Mouse (Mus musculus): ENCODE measurements around the gene Olfr665. TPM values are rescaled to one million over a fixed set of nuclear protein-coding genes. Genes with fewer than 3 reads are reported as not detected.
"Not testable (repeated sequence)": the region's sequence is repeated elsewhere in the genome, so short reads cannot be mapped to it uniquely, and the experiment has no call there.

Olfr665 gene
- not detected in 2 replicates for polyA plus RNA-seq (2012; rRNA removed)

DNA sequence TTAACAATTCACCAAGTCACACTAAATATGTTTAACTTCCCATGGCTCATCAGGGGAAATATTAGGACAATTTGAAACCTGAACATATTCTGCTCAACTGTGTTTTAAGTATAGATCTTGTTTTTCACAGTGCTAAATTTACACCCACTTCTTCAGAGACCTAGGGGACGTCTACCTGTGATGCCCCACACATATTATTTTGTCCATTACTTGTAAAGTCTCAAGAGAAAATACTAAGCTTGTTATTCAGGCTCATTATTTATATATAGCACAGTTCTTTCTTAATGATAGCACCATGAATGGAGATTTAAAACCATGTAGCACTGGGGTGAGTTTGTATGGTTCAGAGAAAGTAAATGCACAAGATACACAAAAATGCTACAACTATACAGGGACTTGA, at the start of gene Olfr665:
Olfr665 (plus strand) TSS at position 301 of the 400 bp plus-strand sequence.
- Histone ChIP-seq H3K4me1 (ENCODE audit: control insufficient read depth, insufficient read depth, low read length) (no peaks in the 10 kb centered on the region), H3K36me3 (ENCODE audit: control insufficient read depth, insufficient read depth, low read length) (no peaks in the 10 kb centered on the region), H3K27me3 (ENCODE audit: control insufficient read depth, insufficient read depth, low read length) (no peaks in the 10 kb centered on the region), H3K27ac (ENCODE audit: control insufficient read depth, insufficient read depth, low read depth, low read length) (no peak within 1 kb of the TSS), H3K4me3 (ENCODE audit: control insufficient read depth, low read depth, low read length) (no peak within 1 kb of the TSS)
- TF ChIP-seq POLR2A (IDR thresholded peaks at IDR 0.05; ENCODE audit: control insufficient read depth, low read depth, low read length) (no peak), CTCF (IDR thresholded peaks at IDR 0.05; ENCODE audit: control insufficient read depth, insufficient read depth, insufficient replicate concordance, low read depth, low read length) (no peak)

DNA sequence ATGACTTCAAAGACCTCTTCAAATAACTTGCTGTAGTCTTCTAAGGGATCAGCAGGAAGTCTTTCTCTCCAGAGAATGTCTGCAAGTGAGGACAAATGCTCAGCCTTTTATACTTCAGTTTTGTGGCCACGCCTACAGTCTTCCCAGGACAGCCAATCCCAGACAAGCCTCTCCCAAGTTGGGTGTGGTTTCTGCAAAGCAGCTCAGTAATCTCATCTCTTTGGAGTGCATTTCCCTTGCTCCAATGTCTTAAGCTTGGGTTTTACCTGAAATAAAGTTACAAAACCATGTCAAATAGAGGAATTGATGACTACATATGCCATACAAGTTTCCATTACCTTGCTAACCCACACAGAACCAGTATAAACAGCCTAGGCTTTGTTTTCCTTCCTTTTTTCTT, 35.3 kb upstream of the Olfr665 start, which contains the start of gene Usp17lb:
Usp17lb (minus strand) TSS at position 101 of the 400 bp plus-strand sequence.
- no peaks in the 10 kb centered on the region for H3K4me1 ChIP-seq (ENCODE audit: control insufficient read depth, insufficient read depth, low read length)
- no peaks in the 10 kb centered on the region for H3K36me3 ChIP-seq (ENCODE audit: control insufficient read depth, insufficient read depth, low read length)
- H3K27me3 ChIP-seq (ENCODE audit: control insufficient read depth, insufficient read depth, low read length): no peaks in the 10 kb centered on the region
- no peak within 1 kb of the TSS for H3K27ac ChIP-seq (ENCODE audit: control insufficient read depth, insufficient read depth, low read depth, low read length)
- no peak within 1 kb of the TSS for H3K4me3 ChIP-seq (ENCODE audit: control insufficient read depth, low read depth, low read length)
- TF ChIP-seq CTCF (IDR thresholded peaks at IDR 0.05; ENCODE audit: control insufficient read depth, insufficient read depth, insufficient replicate concordance, low read depth, low read length): no peak
- no peak for TF ChIP-seq POLR2A (IDR thresholded peaks at IDR 0.05; ENCODE audit: control insufficient read depth, low read depth, low read length)

DNA sequence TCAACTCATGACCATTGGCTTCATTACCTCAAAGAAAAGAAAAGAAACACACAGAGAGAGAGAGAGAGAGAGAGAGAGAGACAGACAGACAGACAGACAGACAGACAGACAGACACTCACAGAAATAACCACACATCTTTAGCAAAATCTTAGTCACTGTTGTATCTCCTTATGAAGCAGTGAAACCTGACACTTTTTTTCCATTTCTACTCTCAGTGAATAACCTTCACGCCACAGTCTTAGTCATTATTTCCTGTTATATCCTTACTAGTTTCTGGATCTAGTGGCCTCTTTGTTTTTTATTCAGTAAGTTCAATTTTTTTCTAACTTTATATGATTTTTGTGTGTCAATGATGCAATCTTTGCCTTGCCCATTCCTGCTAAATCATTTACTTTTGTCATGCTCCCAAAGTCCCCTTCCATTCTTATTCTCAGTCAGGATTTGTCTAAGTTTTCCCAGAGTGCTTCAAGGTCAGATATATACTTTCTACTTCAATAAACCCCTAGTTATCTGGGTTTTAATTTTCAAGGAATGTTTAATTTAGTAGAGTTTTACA, 34.0 kb upstream of the Olfr665 start:
- Histone ChIP-seq H3K4me1 (ENCODE audit: control insufficient read depth, insufficient read depth, low read length) (no peaks in the 10 kb centered on the region), H3K27me3 (ENCODE audit: control insufficient read depth, insufficient read depth, low read length) (no peaks in the 10 kb centered on the region), H3K4me3 (ENCODE audit: control insufficient read depth, low read depth, low read length) (no peak overlapping the region), H3K27ac (ENCODE audit: control insufficient read depth, insufficient read depth, low read depth, low read length) (no peak overlapping the region), H3K36me3 (ENCODE audit: control insufficient read depth, insufficient read depth, low read length) (no peaks in the 10 kb centered on the region)
- TF ChIP-seq CTCF (IDR thresholded peaks at IDR 0.05; ENCODE audit: control insufficient read depth, insufficient read depth, insufficient replicate concordance, low read depth, low read length): no peak

DNA sequence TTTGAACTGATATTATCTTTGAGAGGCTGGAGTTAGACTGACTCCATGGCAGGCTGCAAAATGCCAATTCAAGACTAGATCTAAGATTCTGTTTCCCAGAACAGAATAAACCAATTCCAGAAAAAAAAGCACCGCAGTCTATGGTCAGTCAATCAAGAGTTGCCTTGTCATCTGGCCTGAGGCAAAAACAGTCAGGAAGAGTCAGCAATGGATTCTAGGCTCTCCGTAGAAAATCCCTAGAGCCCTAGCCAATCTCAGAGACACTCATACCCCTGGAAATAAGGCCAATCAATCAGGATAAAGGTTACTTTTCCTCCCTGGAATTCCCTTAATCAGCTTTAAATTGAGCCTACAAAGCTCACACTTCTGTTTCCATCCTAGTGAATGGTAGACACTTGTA, 26.3 kb upstream of the Olfr665 start:
- H3K27ac ChIP-seq (ENCODE audit: control insufficient read depth, insufficient read depth, low read depth, low read length); H3K27me3 ChIP-seq (ENCODE audit: control insufficient read depth, insufficient read depth, low read length): not testable (repeated sequence)

DNA sequence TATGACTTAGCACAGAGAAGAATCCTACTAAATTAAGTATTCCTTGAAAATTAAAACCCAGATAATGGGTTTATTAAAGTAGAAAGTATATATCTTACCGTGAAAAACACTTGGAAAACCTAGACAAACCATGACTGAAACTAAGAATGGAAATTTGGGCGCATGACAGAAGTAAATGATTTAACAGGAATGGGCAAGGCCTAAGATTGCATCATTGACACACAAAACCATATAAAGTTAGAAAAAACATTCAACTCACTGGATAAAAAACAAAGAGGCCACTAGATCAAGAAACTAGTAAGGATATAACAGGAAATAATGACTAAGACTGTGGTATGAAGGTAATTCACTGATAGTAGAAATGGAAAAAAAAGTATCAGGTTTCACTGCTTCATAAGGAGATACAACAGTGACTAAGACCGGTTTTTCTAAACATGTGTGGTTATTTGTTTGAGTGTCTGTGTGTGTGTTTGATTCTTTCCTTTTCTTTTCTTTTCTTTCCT, 22.5 kb upstream of the Olfr665 start:
- no peak overlapping the region for H3K27ac ChIP-seq (ENCODE audit: control insufficient read depth, insufficient read depth, low read depth, low read length)
- H3K36me3 ChIP-seq (ENCODE audit: control insufficient read depth, insufficient read depth, low read length): no peaks in the 10 kb centered on the region
- no peaks in the 10 kb centered on the region for H3K4me1 ChIP-seq (ENCODE audit: control insufficient read depth, insufficient read depth, low read length)
- H3K4me3 ChIP-seq (ENCODE audit: control insufficient read depth, low read depth, low read length): no peak overlapping the region
- TF ChIP-seq POLR2A (IDR thresholded peaks at IDR 0.05; ENCODE audit: control insufficient read depth, low read depth, low read length) (no peak), CTCF (IDR thresholded peaks at IDR 0.05; ENCODE audit: control insufficient read depth, insufficient read depth, insufficient replicate concordance, low read depth, low read length) (no peak)
- H3K27me3 ChIP-seq (ENCODE audit: control insufficient read depth, insufficient read depth, low read length): no peaks in the 10 kb centered on the region

More for the DNA sequence above, 26.3 kb upstream of the Olfr665 start:
- H3K4me3 ChIP-seq (ENCODE audit: control insufficient read depth, low read depth, low read length); H3K36me3 ChIP-seq (ENCODE audit: control insufficient read depth, insufficient read depth, low read length); H3K4me1 ChIP-seq (ENCODE audit: control insufficient read depth, insufficient read depth, low read length): not testable (repeated sequence)

DNA sequence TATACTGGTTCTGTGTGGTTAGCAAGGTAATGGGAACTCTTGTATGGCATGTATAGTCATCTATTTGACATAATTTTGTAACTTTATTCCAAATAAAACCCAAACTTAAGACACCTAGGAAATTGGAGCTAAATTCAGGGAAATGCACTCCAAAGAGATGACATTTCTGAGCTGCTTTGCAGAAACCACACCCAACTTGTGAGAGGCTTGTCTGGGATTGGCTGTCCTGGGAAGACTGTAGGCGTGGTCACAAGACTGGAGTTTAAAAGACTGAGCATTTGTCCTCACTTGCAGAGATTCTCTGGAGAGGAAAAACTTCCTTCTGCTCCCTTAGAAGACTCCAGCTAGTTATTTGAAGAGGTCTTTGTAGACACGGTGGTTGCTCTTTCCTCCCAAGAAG, 21.1 kb upstream of the Olfr665 start, which contains the start of gene Usp17la:
Usp17la (plus strand) TSS at position 301 of the 400 bp plus-strand sequence.
- not testable (repeated sequence) for H3K4me3 ChIP-seq (ENCODE audit: control insufficient read depth, low read depth, low read length); H3K27ac ChIP-seq (ENCODE audit: control insufficient read depth, insufficient read depth, low read depth, low read length); H3K4me1 ChIP-seq (ENCODE audit: control insufficient read depth, insufficient read depth, low read length); H3K27me3 ChIP-seq (ENCODE audit: control insufficient read depth, insufficient read depth, low read length); H3K36me3 ChIP-seq (ENCODE audit: control insufficient read depth, insufficient read depth, low read length)

DNA sequence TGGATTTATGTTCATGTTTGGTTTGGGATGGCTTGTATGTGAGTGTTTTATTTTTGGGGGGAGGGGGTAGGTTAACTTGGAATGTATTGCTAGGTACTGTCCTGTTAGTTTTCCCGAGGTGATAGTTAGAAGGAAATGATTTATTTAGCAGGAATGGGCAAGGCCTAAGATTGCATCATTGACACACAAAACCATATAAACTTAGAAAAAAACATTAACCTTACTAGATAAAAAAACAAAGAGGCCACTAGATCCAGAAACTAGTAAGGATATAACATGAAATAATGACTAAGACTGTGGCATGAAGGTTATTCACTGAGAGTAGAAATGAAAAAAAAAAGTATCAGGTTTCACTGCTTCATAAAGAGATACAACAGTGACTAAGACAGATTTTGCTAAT, 20.1 kb upstream of the Olfr665 start:
- no peaks in the 10 kb centered on the region for H3K4me1 ChIP-seq (ENCODE audit: control insufficient read depth, insufficient read depth, low read length)
- H3K36me3 ChIP-seq (ENCODE audit: control insufficient read depth, insufficient read depth, low read length): no peaks in the 10 kb centered on the region
- H3K27me3 ChIP-seq (ENCODE audit: control insufficient read depth, insufficient read depth, low read length): no peaks in the 10 kb centered on the region
- TF ChIP-seq POLR2A (IDR thresholded peaks at IDR 0.05; ENCODE audit: control insufficient read depth, low read depth, low read length) (no peak), CTCF (IDR thresholded peaks at IDR 0.05; ENCODE audit: control insufficient read depth, insufficient read depth, insufficient replicate concordance, low read depth, low read length) (no peak)
- H3K4me3 ChIP-seq (ENCODE audit: control insufficient read depth, low read depth, low read length): no peak overlapping the region
- no peak overlapping the region for H3K27ac ChIP-seq (ENCODE audit: control insufficient read depth, insufficient read depth, low read depth, low read length)

DNA sequence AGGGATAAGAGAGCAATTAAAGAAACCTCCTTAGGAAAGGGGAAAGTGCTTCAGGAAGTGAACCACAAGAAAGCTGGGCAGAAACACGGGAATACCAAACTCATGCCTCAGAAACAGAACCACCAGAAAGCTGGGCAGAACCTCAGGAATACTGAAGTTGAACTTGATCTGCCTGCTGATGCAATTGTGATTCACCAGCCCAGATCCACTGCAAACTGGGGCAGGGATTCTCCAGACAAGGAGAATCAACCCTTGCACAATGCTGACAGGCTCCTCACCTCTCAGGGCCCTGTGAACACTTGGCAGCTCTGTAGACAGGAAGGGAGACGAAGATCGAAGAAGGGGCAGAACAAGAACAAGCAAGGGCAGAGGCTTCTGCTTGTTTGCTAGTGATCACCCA, 16.4 kb upstream of the Olfr665 start:
- Histone ChIP-seq H3K27me3 (ENCODE audit: control insufficient read depth, insufficient read depth, low read length) (no peaks in the 10 kb centered on the region), H3K4me3 (ENCODE audit: control insufficient read depth, low read depth, low read length) (no peak overlapping the region), H3K27ac (ENCODE audit: control insufficient read depth, insufficient read depth, low read depth, low read length) (no peak overlapping the region), H3K4me1 (ENCODE audit: control insufficient read depth, insufficient read depth, low read length) (no peaks in the 10 kb centered on the region), H3K36me3 (ENCODE audit: control insufficient read depth, insufficient read depth, low read length) (no peaks in the 10 kb centered on the region)
- TF ChIP-seq POLR2A (IDR thresholded peaks at IDR 0.05; ENCODE audit: control insufficient read depth, low read depth, low read length) (no peak), CTCF (IDR thresholded peaks at IDR 0.05; ENCODE audit: control insufficient read depth, insufficient read depth, insufficient replicate concordance, low read depth, low read length) (no peak)

All from testis, adult 2 months (tissue).